Mouse (Mus musculus): ENCODE results near the gene Gm17416. TPM values are rescaled to one million over a fixed set of nuclear protein-coding genes. Genes with fewer than 3 reads are reported as not detected.

Gm17416 gene
- polyA plus RNA-seq, 1 experiment from 2014 or later = not detected

GRCm38 (mm10) chr2:152607746-152608145, 38.6 kb downstream of the Gm17416 start:
- WGBS = 54% methylated on average over 6 of the region's 6 CpGs
- Histone ChIP-seq H3K4me2 (no peak overlapping the region), H3K27me3 (replicated peaks) (no peaks in the 10 kb centered on the region), H3K4me3 (no peak overlapping the region), H3K27ac (replicated peaks) (no peak overlapping the region), H3K36me3 (no peaks in the 10 kb centered on the region), H3K4me1 (no peaks in the 10 kb centered on the region), H3K9ac (no peak overlapping the region), H3K9me3 (no peaks in the 10 kb centered on the region)
- no peak for ATAC-seq (ENCODE audit: extremely low read depth, insufficient number of reproducible peaks, low FRiP score, low TSS enrichment)

- 67% methylated on average over 1 of the region's 1 CpGs for WGBS
- Histone ChIP-seq H3K9me3 (no peaks in the 10 kb centered on the region), H3K4me2 (no peak overlapping the region), H3K4me1 (no peaks in the 10 kb centered on the region), H3K27me3 (replicated peaks) (no peaks in the 10 kb centered on the region), H3K9ac (no peak overlapping the region), H3K4me3 (no peak overlapping the region), H3K36me3 (no peaks in the 10 kb centered on the region), H3K27ac (replicated peaks) (no peak overlapping the region)
- ATAC-seq (ENCODE audit: extremely low read depth, insufficient number of reproducible peaks, low FRiP score, low TSS enrichment) = no peak
Observed at GRCm38 (mm10) chr2:152608719-152609118, 39.6 kb downstream of the Gm17416 start.

GRCm38 (mm10) chr2:152612193-152612592, 43.1 kb downstream of the Gm17416 start:
- no peaks in the 10 kb centered on the region for H3K4me1 ChIP-seq
- H3K4me2 ChIP-seq = no peak overlapping the region
- 45% methylated on average over 7 of the region's 8 CpGs for WGBS
- H3K9me3 ChIP-seq = no peaks in the 10 kb centered on the region
- H3K36me3 ChIP-seq = no peaks in the 10 kb centered on the region
- H3K9ac ChIP-seq = no peak overlapping the region
- no peak for ATAC-seq (ENCODE audit: extremely low read depth, insufficient number of reproducible peaks, low FRiP score, low TSS enrichment)
- no peak overlapping the region for H3K4me3 ChIP-seq
- no peak overlapping the region for H3K27ac ChIP-seq (replicated peaks)
- H3K27me3 ChIP-seq (replicated peaks) = no peaks in the 10 kb centered on the region

GRCm38 (mm10) chr2:152615563-152615962, 46.4 kb downstream of the Gm17416 start:
- no peaks in the 10 kb centered on the region for H3K9me3 ChIP-seq
- 7% methylated on average over 7 of the region's 7 CpGs for WGBS
- no peak overlapping the region for H3K4me2 ChIP-seq
- ATAC-seq (ENCODE audit: extremely low read depth, insufficient number of reproducible peaks, low FRiP score, low TSS enrichment) = no peak
- no peaks in the 10 kb centered on the region for H3K36me3 ChIP-seq
- H3K27ac ChIP-seq (replicated peaks) = no peak overlapping the region
- no peak overlapping the region for H3K9ac ChIP-seq
- no peaks in the 10 kb centered on the region for H3K4me1 ChIP-seq
- H3K27me3 ChIP-seq (replicated peaks) = no peaks in the 10 kb centered on the region
- no peak overlapping the region for H3K4me3 ChIP-seq

- Histone ChIP-seq H3K27me3 (replicated peaks) (no peaks in the 10 kb centered on the region), H3K9me3 (no peaks in the 10 kb centered on the region), H3K9ac (no peak overlapping the region), H3K36me3 (no peaks in the 10 kb centered on the region), H3K27ac (replicated peaks) (no peak overlapping the region), H3K4me2 (no peak overlapping the region), H3K4me1 (no peaks in the 10 kb centered on the region), H3K4me3 (no peak overlapping the region)
- ATAC-seq (ENCODE audit: extremely low read depth, insufficient number of reproducible peaks, low FRiP score, low TSS enrichment) = no peak
- 44% methylated on average over 6 of the region's 6 CpGs for WGBS
Observed at GRCm38 (mm10) chr2:152616470-152616869, 47.3 kb downstream of the Gm17416 start.

GRCm38 (mm10) chr2:152617374-152617773, 48.2 kb downstream of the Gm17416 start:
- 57% methylated on average over 5 of the region's 5 CpGs for WGBS
- no peak overlapping the region for H3K9ac ChIP-seq
- H3K27me3 ChIP-seq (replicated peaks) = no peaks in the 10 kb centered on the region

More at GRCm38 (mm10) chr2:152617374-152617773, 48.2 kb downstream of the Gm17416 start:
- Histone ChIP-seq H3K4me1 (no peaks in the 10 kb centered on the region), H3K4me3 (no peak overlapping the region), H3K27ac (replicated peaks) (no peak overlapping the region), H3K36me3 (no peaks in the 10 kb centered on the region), H3K9me3 (no peaks in the 10 kb centered on the region), H3K4me2 (no peak overlapping the region)
- no peak for ATAC-seq (ENCODE audit: extremely low read depth, insufficient number of reproducible peaks, low FRiP score, low TSS enrichment)

Other genes with a start within 250 kb of the Gm17416 start
- 60.7 and 66.3 TPM in 2 replicates for gene Rbck1, start 236.7 kb upstream of the Gm17416 start, polyA plus RNA-seq (2015; fragmentation: Nextera tagmentation; extraction: Ambion mirVana)
- 4.5 and 6.5 TPM in 2 replicates for gene Trib3, start 225.3 kb upstream of the Gm17416 start, polyA plus RNA-seq (2015; fragmentation: Nextera tagmentation; extraction: Ambion mirVana)
- gene Nrsn2, start 192.7 kb upstream of the Gm17416 start, polyA plus RNA-seq (2015; fragmentation: Nextera tagmentation; extraction: Ambion mirVana) = 2.5 and 3.7 TPM in 2 replicates
- 8.0 and 8.2 TPM in 2 replicates for gene Sox12, start 171.3 kb upstream of the Gm17416 start, polyA plus RNA-seq (2015; fragmentation: Nextera tagmentation; extraction: Ambion mirVana)
- gene Zcchc3, start 154.3 kb upstream of the Gm17416 start, polyA plus RNA-seq (2015; fragmentation: Nextera tagmentation; extraction: Ambion mirVana) = 35.1 and 35.9 TPM in 2 replicates
- gene 6820408C15Rik, start 153.8 kb upstream of the Gm17416 start, polyA plus RNA-seq (2015; fragmentation: Nextera tagmentation; extraction: Ambion mirVana) = 1.8 and 2.2 TPM in 2 replicates
- gene Defb23, start 104.7 kb upstream of the Gm17416 start, polyA plus RNA-seq (2015; fragmentation: Nextera tagmentation; extraction: Ambion mirVana) = not detected in 2 replicates
- gene Defb20, start 92.3 kb upstream of the Gm17416 start, polyA plus RNA-seq (2015; fragmentation: Nextera tagmentation; extraction: Ambion mirVana) = not detected in 2 replicates
- not detected in 2 replicates for gene Defb22, start 79.2 kb upstream of the Gm17416 start, polyA plus RNA-seq (2015; fragmentation: Nextera tagmentation; extraction: Ambion mirVana)
- not detected in 2 replicates for gene Defb26, start 57.6 kb upstream of the Gm17416 start, polyA plus RNA-seq (2015; fragmentation: Nextera tagmentation; extraction: Ambion mirVana)
- gene Defb28, start 51.1 kb upstream of the Gm17416 start, polyA plus RNA-seq (2015; fragmentation: Nextera tagmentation; extraction: Ambion mirVana) = not detected in 2 replicates
- not detected in 2 replicates for gene Defb29, start 29.2 kb upstream of the Gm17416 start, polyA plus RNA-seq (2015; fragmentation: Nextera tagmentation; extraction: Ambion mirVana)
- not detected in 2 replicates for gene Defb21, start 3.4 kb downstream of the Gm17416 start, polyA plus RNA-seq (2015; fragmentation: Nextera tagmentation; extraction: Ambion mirVana)
- 0.75 and 1.0 TPM in 2 replicates for gene Defb19, start 11.0 kb downstream of the Gm17416 start, polyA plus RNA-seq (2015; fragmentation: Nextera tagmentation; extraction: Ambion mirVana)
- not detected in 2 replicates for gene Defb45, start 30.1 kb downstream of the Gm17416 start, polyA plus RNA-seq (2015; fragmentation: Nextera tagmentation; extraction: Ambion mirVana)
- not detected in 2 replicates for gene Defb36, start 35.0 kb downstream of the Gm17416 start, polyA plus RNA-seq (2015; fragmentation: Nextera tagmentation; extraction: Ambion mirVana)
- 0.68 and 1.1 TPM in 2 replicates for gene Defb25, start 53.7 kb downstream of the Gm17416 start, polyA plus RNA-seq (2015; fragmentation: Nextera tagmentation; extraction: Ambion mirVana)
- 10.5 and 12.6 TPM in 2 replicates for gene Rem1, start 57.6 kb downstream of the Gm17416 start, polyA plus RNA-seq (2015; fragmentation: Nextera tagmentation; extraction: Ambion mirVana)
- gene H13, start 100.1 kb downstream of the Gm17416 start, polyA plus RNA-seq (2015; fragmentation: Nextera tagmentation; extraction: Ambion mirVana) = 81.9 and 84.7 TPM in 2 replicates
- gene Mcts2, start 117.7 kb downstream of the Gm17416 start, polyA plus RNA-seq (2015; fragmentation: Nextera tagmentation; extraction: Ambion mirVana) = 23.0 and 25.3 TPM in 2 replicates
- gene Id1, start 166.9 kb downstream of the Gm17416 start, polyA plus RNA-seq (2015; fragmentation: Nextera tagmentation; extraction: Ambion mirVana) = 56.7 and 58.8 TPM in 2 replicates
- 11.8 and 13.4 TPM in 2 replicates for gene Cox4i2, start 184.8 kb downstream of the Gm17416 start, polyA plus RNA-seq (2015; fragmentation: Nextera tagmentation; extraction: Ambion mirVana)